Mouse (Mus musculus) granulocyte monocyte progenitor cell, adult 5-6 weeks (primary cell): ENCODE measurements around the gene Doc2a. TPM values are rescaled to one million over a fixed set of nuclear protein-coding genes. Genes with fewer than 3 reads are reported as not detected.

ENCODE experiments used
- total RNA-seq, 2 experiments: library from RNA; stranded (forward) in 1 of 2; stranded (reverse) in 1 of 2; fragments of 200-712, 200-1000 nt in 1 of 2; fragments of >200 nt in 1 of 2; fragmentation: Nextera tagmentation in 1 of 2; gene quantifications; 2 replicates each; pipeline ENCODE4 v1.2.3; 2014 to 2017

The Doc2a gene
- total RNA-seq, 2 experiments from 2014 or later: 0.15 TPM; not detected in 1

Other genes starting within 250 kb of the Doc2a start
Only the 30 nearest of the 31 such genes appear.
- 0.92 and 1.3 TPM in 2 replicates for gene Nupr1, start 216.6 kb upstream of the Doc2a start, total RNA-seq (2014; fragmentation: Nextera tagmentation)
- 1.7 TPM in 1 of 2 replicates, not detected in the other for gene Nupr1, start 216.6 kb upstream of the Doc2a start, total RNA-seq (2017)
- 129 and 133 TPM in 2 replicates for gene Sgf29, start 198.1 kb upstream of the Doc2a start, total RNA-seq (2014; fragmentation: Nextera tagmentation)
- gene Sgf29, start 198.1 kb upstream of the Doc2a start, total RNA-seq (2017): 53.3 and 79.1 TPM in 2 replicates
- 0.85 TPM in 1 of 2 replicates, not detected in the other for gene Sult1a1, start 171.0 kb upstream of the Doc2a start, total RNA-seq (2014; fragmentation: Nextera tagmentation)
- gene Sult1a1, start 171.0 kb upstream of the Doc2a start, total RNA-seq (2017): 0.56 and 1.6 TPM in 2 replicates
- gene Bola2, start 152.0 kb upstream of the Doc2a start, total RNA-seq (2014; fragmentation: Nextera tagmentation): 151 and 195 TPM in 2 replicates
- gene Bola2, start 152.0 kb upstream of the Doc2a start, total RNA-seq (2017): 135 and 158 TPM in 2 replicates
- gene Slx1b, start 151.6 kb upstream of the Doc2a start, total RNA-seq (2014; fragmentation: Nextera tagmentation): 9.3 and 13.3 TPM in 2 replicates
- 5.4 and 6.3 TPM in 2 replicates for gene Slx1b, start 151.6 kb upstream of the Doc2a start, total RNA-seq (2017)
- gene Coro1a, start 139.6 kb upstream of the Doc2a start, total RNA-seq (2014; fragmentation: Nextera tagmentation): 497 and 510 TPM in 2 replicates
- 409 and 441 TPM in 2 replicates for gene Coro1a, start 139.6 kb upstream of the Doc2a start, total RNA-seq (2017)
- gene Mapk3, start 87.8 kb upstream of the Doc2a start, total RNA-seq (2014; fragmentation: Nextera tagmentation): 90.7 and 111 TPM in 2 replicates
- gene Mapk3, start 87.8 kb upstream of the Doc2a start, total RNA-seq (2017): 52.5 and 53.0 TPM in 2 replicates
- gene Gdpd3, start 81.1 kb upstream of the Doc2a start, total RNA-seq (2014; fragmentation: Nextera tagmentation): 13.0 and 27.7 TPM in 2 replicates
- 3.6 and 11.3 TPM in 2 replicates for gene Gdpd3, start 81.1 kb upstream of the Doc2a start, total RNA-seq (2017)
- 29.6 and 42.6 TPM in 2 replicates for gene Ypel3, start 70.5 kb upstream of the Doc2a start, total RNA-seq (2014; fragmentation: Nextera tagmentation)
- 16.2 and 17.4 TPM in 2 replicates for gene Ypel3, start 70.5 kb upstream of the Doc2a start, total RNA-seq (2017)
- gene Tbx6, start 65.9 kb upstream of the Doc2a start, total RNA-seq (2014; fragmentation: Nextera tagmentation): 0.58 TPM in 1 of 2 replicates, not detected in the other
- not detected in 2 replicates for gene Tbx6, start 65.9 kb upstream of the Doc2a start, total RNA-seq (2017)
- 160 and 219 TPM in 2 replicates for gene Ppp4c, start 54.9 kb upstream of the Doc2a start, total RNA-seq (2014; fragmentation: Nextera tagmentation)
- gene Ppp4c, start 54.9 kb upstream of the Doc2a start, total RNA-seq (2017): 131 and 137 TPM in 2 replicates
- gene Fam57b, start 49.7 kb upstream of the Doc2a start, total RNA-seq (2014; fragmentation: Nextera tagmentation): not detected in 2 replicates
- not detected in 2 replicates for gene Fam57b, start 49.7 kb upstream of the Doc2a start, total RNA-seq (2017)
- not detected in 2 replicates for gene 4930451I11Rik, start 15.8 kb upstream of the Doc2a start, total RNA-seq (2014; fragmentation: Nextera tagmentation)
- gene 4930451I11Rik, start 15.8 kb upstream of the Doc2a start, total RNA-seq (2017): not detected in 2 replicates
- gene Hirip3, start 14.6 kb downstream of the Doc2a start, total RNA-seq (2014; fragmentation: Nextera tagmentation): 62.2 and 65.9 TPM in 2 replicates
- gene Hirip3, start 14.6 kb downstream of the Doc2a start, total RNA-seq (2017): 168 and 171 TPM in 2 replicates
- gene Ino80e, start 15.0 kb downstream of the Doc2a start, total RNA-seq (2014; fragmentation: Nextera tagmentation): 89.0 and 100 TPM in 2 replicates
- 23.4 and 35.3 TPM in 2 replicates for gene Ino80e, start 15.0 kb downstream of the Doc2a start, total RNA-seq (2017)
- 28.0 and 45.8 TPM in 2 replicates for gene Taok2, start 37.3 kb downstream of the Doc2a start, total RNA-seq (2014; fragmentation: Nextera tagmentation)
- gene Taok2, start 37.3 kb downstream of the Doc2a start, total RNA-seq (2017): 29.9 and 35.6 TPM in 2 replicates
- 27.9 and 31.9 TPM in 2 replicates for gene Tmem219, start 75.5 kb downstream of the Doc2a start, total RNA-seq (2014; fragmentation: Nextera tagmentation)
- gene Tmem219, start 75.5 kb downstream of the Doc2a start, total RNA-seq (2017): 20.0 and 26.5 TPM in 2 replicates
- 12.4 and 23.1 TPM in 2 replicates for gene Kctd13, start 81.5 kb downstream of the Doc2a start, total RNA-seq (2014; fragmentation: Nextera tagmentation)
- 9.7 and 10.3 TPM in 2 replicates for gene Kctd13, start 81.5 kb downstream of the Doc2a start, total RNA-seq (2017)
- not detected in 2 replicates for gene Asphd1, start 102.2 kb downstream of the Doc2a start, total RNA-seq (2014; fragmentation: Nextera tagmentation)
- gene Asphd1, start 102.2 kb downstream of the Doc2a start, total RNA-seq (2017): not detected in 2 replicates
- 3.4 and 6.4 TPM in 2 replicates for gene Sez6l2, start 103.1 kb downstream of the Doc2a start, total RNA-seq (2014; fragmentation: Nextera tagmentation)
- gene Sez6l2, start 103.1 kb downstream of the Doc2a start, total RNA-seq (2017): 0.46 and 1.4 TPM in 2 replicates
- 72.3 and 78.9 TPM in 2 replicates for gene Cdipt, start 128.5 kb downstream of the Doc2a start, total RNA-seq (2014; fragmentation: Nextera tagmentation)
- 38.2 and 63.1 TPM in 2 replicates for gene Cdipt, start 128.5 kb downstream of the Doc2a start, total RNA-seq (2017)
- gene Cdiptos, start 128.7 kb downstream of the Doc2a start, total RNA-seq (2014; fragmentation: Nextera tagmentation): 1.1 and 2.7 TPM in 2 replicates
- 0.26 and 1.1 TPM in 2 replicates for gene Cdiptos, start 128.7 kb downstream of the Doc2a start, total RNA-seq (2017)
- 9.8 and 13.1 TPM in 2 replicates for gene Mvp, start 167.2 kb downstream of the Doc2a start, total RNA-seq (2014; fragmentation: Nextera tagmentation)
- 17.7 and 22.1 TPM in 2 replicates for gene Mvp, start 167.2 kb downstream of the Doc2a start, total RNA-seq (2017)
- gene Pagr1b, start 169.1 kb downstream of the Doc2a start, total RNA-seq (2014; fragmentation: Nextera tagmentation): not detected in 2 replicates
- gene Pagr1b, start 169.1 kb downstream of the Doc2a start, total RNA-seq (2017): 10.5 TPM in 1 of 2 replicates, not detected in the other
- gene Pagr1a, start 169.9 kb downstream of the Doc2a start, total RNA-seq (2014; fragmentation: Nextera tagmentation): 17.5 and 50.8 TPM in 2 replicates
- 3.4 and 27.2 TPM in 2 replicates for gene Pagr1a, start 169.9 kb downstream of the Doc2a start, total RNA-seq (2017)
- gene Gm42742, start 173.7 kb downstream of the Doc2a start, total RNA-seq (2014; fragmentation: Nextera tagmentation): 2.3 and 28.3 TPM in 2 replicates
- 32.7 and 35.4 TPM in 2 replicates for gene Gm42742, start 173.7 kb downstream of the Doc2a start, total RNA-seq (2017)
- gene Prrt2, start 173.8 kb downstream of the Doc2a start, total RNA-seq (2014; fragmentation: Nextera tagmentation): 1.8 and 6.9 TPM in 2 replicates
- gene Prrt2, start 173.8 kb downstream of the Doc2a start, total RNA-seq (2017): 0.43 and 1.6 TPM in 2 replicates
- gene Maz, start 179.6 kb downstream of the Doc2a start, total RNA-seq (2014; fragmentation: Nextera tagmentation): 143 and 169 TPM in 2 replicates
- 52.5 and 77.5 TPM in 2 replicates for gene Maz, start 179.6 kb downstream of the Doc2a start, total RNA-seq (2017)
- gene Kif22, start 195.1 kb downstream of the Doc2a start, total RNA-seq (2014; fragmentation: Nextera tagmentation): 26.2 and 29.2 TPM in 2 replicates
- gene Kif22, start 195.1 kb downstream of the Doc2a start, total RNA-seq (2017): 65.0 and 67.4 TPM in 2 replicates
- gene Zg16, start 239.9 kb downstream of the Doc2a start, total RNA-seq (2014; fragmentation: Nextera tagmentation): not detected in 2 replicates
- 1.6 and 2.5 TPM in 2 replicates for gene Zg16, start 239.9 kb downstream of the Doc2a start, total RNA-seq (2017)